Mouse (Mus musculus): ENCODE measurements around the gene Tanc2.

Gene Tanc2

GRCm38 (mm10) chr11:105928171-105928570 is 338.4 kb downstream of the Tanc2 start:
- DNase-seq, result no peak

GRCm38 (mm10) chr11:105931380-105931779 is 341.6 kb downstream of the Tanc2 start:
- no peak for DNase-seq

GRCm38 (mm10) chr11:105933746-105934145 is 344.0 kb downstream of the Tanc2 start:
- no peak for DNase-seq

GRCm38 (mm10) chr11:105934303-105934711 is 344.5 kb downstream of the Tanc2 start:
- no peak for DNase-seq

GRCm38 (mm10) chr11:105934816-105935215 is 345.0 kb downstream of the Tanc2 start:
- DNase-seq, result no peak

GRCm38 (mm10) chr11:105935496-105935895 is 345.7 kb downstream of the Tanc2 start:
- DNase-seq, result no peak

GRCm38 (mm10) chr11:105936200-105936599 is 346.4 kb downstream of the Tanc2 start:
- peak; percentile 29 to 36 for DNase-seq

- no peak for DNase-seq
Observed at GRCm38 (mm10) chr11:105936974-105937373, 347.2 kb downstream of the Tanc2 start.

- DNase-seq, result no peak
Observed at GRCm38 (mm10) chr11:105938771-105939170, 349.0 kb downstream of the Tanc2 start.

- no peak for DNase-seq
Observed at GRCm38 (mm10) chr11:105941973-105942372, 352.2 kb downstream of the Tanc2 start.

GRCm38 (mm10) chr11:105943133-105944102 is 353.6 kb downstream of the Tanc2 start:
- peak in 1 of 2 experiments; percentile 32 for DNase-seq

GRCm38 (mm10) chr11:105944126-105944621 is 354.4 kb downstream of the Tanc2 start:
- DNase-seq, result peak; percentile 56 to 72

GRCm38 (mm10) chr11:105944770-105945672 is 355.2 kb downstream of the Tanc2 start:
- no peak for DNase-seq

GRCm38 (mm10) chr11:105946694-105947154 is 356.9 kb downstream of the Tanc2 start:
- DNase-seq, result no peak

- no peak for DNase-seq
Observed at GRCm38 (mm10) chr11:105948255-105948654, 358.5 kb downstream of the Tanc2 start.

- DNase-seq, result no peak
Observed at GRCm38 (mm10) chr11:105950519-105950918, 360.7 kb downstream of the Tanc2 start.

GRCm38 (mm10) chr11:105951601-105952044 is 361.8 kb downstream of the Tanc2 start:
- no peak for DNase-seq

GRCm38 (mm10) chr11:105952111-105952510 is 362.3 kb downstream of the Tanc2 start:
- DNase-seq, result no peak

- no peak for DNase-seq
Observed at GRCm38 (mm10) chr11:105952911-105953386, 363.2 kb downstream of the Tanc2 start, which contains the start of gene Cyb561. Gene Cyb561, minus strand, starts transcription at chr11:105953336.

GRCm38 (mm10) chr11:105953402-105953801 is 363.6 kb downstream of the Tanc2 start:
- DNase-seq, result no peak

- no peak for DNase-seq
Observed at GRCm38 (mm10) chr11:105955815-105956430, 366.1 kb downstream of the Tanc2 start.

GRCm38 (mm10) chr11:105957501-105957900 is 367.7 kb downstream of the Tanc2 start:
- no peak for DNase-seq
